Mouse (Mus musculus) CD8-positive naive resting alpha-beta T cell, adult 2 months (primary cell): ENCODE results near the gene Zfp956.
"Not testable (repeated sequence)": the region's sequence is repeated elsewhere in the genome, so short reads cannot be mapped to it uniquely, and the experiment has no call there.

Source experiments
- DNase-seq, 2 experiments: peaks; one replicate each; pipeline ENCODE4 v3.0.0; 2022; ENCODE audit warnings: low read depth in 2 of 2, low spot score in 2 of 2

The Zfp956 gene

GRCm38 (mm10) chr6:47968166-47968565 is 15.0 kb downstream of the Zfp956 start:
- not testable (repeated sequence) for DNase-seq

DNA sequence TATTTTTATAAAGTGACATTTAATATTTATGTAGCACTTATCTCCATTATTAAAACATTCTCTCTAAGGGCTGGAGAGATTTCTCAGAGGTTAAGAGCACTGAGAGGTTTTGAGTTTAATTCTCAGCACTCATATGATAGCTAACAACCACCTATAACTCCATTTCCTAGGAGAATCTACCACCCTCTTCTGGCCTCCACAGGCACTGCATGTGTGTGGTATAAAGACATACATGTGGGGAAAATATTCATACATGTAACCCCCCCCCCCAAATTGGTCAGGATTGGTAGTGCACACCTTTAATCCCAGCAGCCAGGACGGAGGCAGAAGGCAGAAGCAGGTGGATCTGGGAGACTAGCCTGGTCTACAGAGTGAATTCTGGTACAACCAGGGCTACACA is 21.4 kb downstream of the Zfp956 start:
- DNase-seq, result no peak

- peak; percentile 32 to 50 for DNase-seq
Observed at GRCm38 (mm10) chr6:47978897-47979368, 25.7 kb downstream of the Zfp956 start.

DNA sequence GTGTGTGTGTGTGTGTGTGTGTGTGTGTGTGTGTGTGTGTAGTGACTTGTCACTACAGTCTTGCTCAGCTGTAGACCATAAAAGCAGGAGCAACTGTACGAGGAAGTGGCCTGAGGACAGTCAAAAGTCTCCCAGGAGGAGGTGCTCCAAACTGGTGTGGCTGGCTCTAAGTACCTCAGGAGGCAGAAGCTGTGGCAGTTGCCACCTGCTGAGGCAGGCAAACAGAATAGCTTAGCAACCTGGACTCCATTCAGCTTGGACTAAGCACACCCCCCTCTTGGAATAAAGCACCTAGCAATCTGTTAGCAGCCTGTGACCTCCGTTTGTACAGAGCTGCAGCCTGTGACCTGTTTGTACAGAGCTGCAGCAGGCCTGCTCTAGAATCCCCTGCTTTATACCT is 30.7 kb downstream of the Zfp956 start:
- no peak for DNase-seq

GRCm38 (mm10) chr6:47995661-47996060 is 42.5 kb downstream of the Zfp956 start:
- no peak for DNase-seq

DNA sequence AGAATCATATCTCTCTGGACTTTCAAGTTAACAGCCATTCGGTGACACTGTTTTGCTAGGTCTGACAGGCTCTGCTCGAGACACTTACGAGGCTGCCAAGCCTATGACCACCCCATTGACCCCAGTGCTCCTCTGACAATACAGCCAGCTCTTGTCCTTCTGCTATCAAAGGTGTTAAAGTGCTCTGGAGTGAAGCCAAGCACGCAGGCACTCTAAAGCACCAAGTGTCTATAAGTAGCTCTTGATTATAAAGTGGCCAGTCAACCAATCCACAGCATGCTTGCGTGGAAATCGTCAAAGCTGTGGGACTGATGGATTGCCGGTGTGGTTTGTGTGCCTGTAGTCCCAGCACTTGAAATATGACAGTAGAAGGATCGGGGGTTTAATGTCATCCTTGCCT is 57.5 kb downstream of the Zfp956 start:
- DNase-seq, result no peak
